Mouse (Mus musculus): Measurements from ENCODE around the gene Cep170b. TPM values are rescaled to one million over a fixed set of nuclear protein-coding genes. Genes with fewer than 3 reads are reported as not detected.

Cep170b gene
- polyA plus RNA-seq, 1 experiment from 2014 or later: 9.5 TPM

GRCm38 (mm10) chr12:112737761-112738160 is 17.5 kb downstream of the Cep170b start:
- no peaks in the 10 kb centered on the region for H3K4me1 ChIP-seq (ENCODE audit: control insufficient read depth, insufficient read depth, low read length)
- no peak overlapping the region for H3K27ac ChIP-seq (replicated peaks; ENCODE audit: low read depth, low read length)
- no peaks in the 10 kb centered on the region for H3K9me3 ChIP-seq (ENCODE audit: control insufficient read depth, low read length)
- 94% methylated on average over 14 of the region's 14 CpGs for WGBS
- DNase-seq (ENCODE audit: low spot score) (no peak), ATAC-seq (ENCODE audit: insufficient number of reproducible peaks, low FRiP score, low TSS enrichment, low read depth) (no peak)
- H3K4me2 ChIP-seq (ENCODE audit: low read depth, severe bottlenecking): no peak overlapping the region
- peaks cover 12% of the 10 kb centered on the region; the same call in 1 of the 2 replicates for H3K36me3 ChIP-seq (ENCODE audit: control insufficient read depth, insufficient read depth, low read length)
- H3K27me3 ChIP-seq (ENCODE audit: control insufficient read depth, insufficient read depth, low read length): no peaks in the 10 kb centered on the region
- H3K4me3 ChIP-seq (ENCODE audit: low read depth, low read length): no peak overlapping the region
- peak overlapping the region; percentile 12; the same call in 1 of the 2 replicates for H3K9ac ChIP-seq (ENCODE audit: low read length)

- no peak overlapping the region for H3K9ac ChIP-seq (ENCODE audit: low read length)
- no peak overlapping the region for H3K4me2 ChIP-seq (ENCODE audit: low read depth, severe bottlenecking)
- ATAC-seq (ENCODE audit: insufficient number of reproducible peaks, low FRiP score, low TSS enrichment, low read depth): no peak
- no peaks in the 10 kb centered on the region for H3K4me1 ChIP-seq (ENCODE audit: control insufficient read depth, insufficient read depth, low read length)
- WGBS: 92% methylated on average over 31 of the region's 31 CpGs
- peaks cover 12% of the 10 kb centered on the region; the same call in 1 of the 2 replicates for H3K36me3 ChIP-seq (ENCODE audit: control insufficient read depth, insufficient read depth, low read length)
- H3K4me3 ChIP-seq (ENCODE audit: low read depth, low read length): no peak overlapping the region
- H3K27me3 ChIP-seq (ENCODE audit: control insufficient read depth, insufficient read depth, low read length): no peaks in the 10 kb centered on the region
- H3K27ac ChIP-seq (replicated peaks; ENCODE audit: low read depth, low read length): no peak overlapping the region
- DNase-seq (ENCODE audit: low spot score): no peak
- H3K9me3 ChIP-seq (ENCODE audit: control insufficient read depth, low read length): no peaks in the 10 kb centered on the region
These were observed 18.2 kb downstream of the Cep170b start for GRCm38 (mm10) chr12:112738281-112739022.

DNA sequence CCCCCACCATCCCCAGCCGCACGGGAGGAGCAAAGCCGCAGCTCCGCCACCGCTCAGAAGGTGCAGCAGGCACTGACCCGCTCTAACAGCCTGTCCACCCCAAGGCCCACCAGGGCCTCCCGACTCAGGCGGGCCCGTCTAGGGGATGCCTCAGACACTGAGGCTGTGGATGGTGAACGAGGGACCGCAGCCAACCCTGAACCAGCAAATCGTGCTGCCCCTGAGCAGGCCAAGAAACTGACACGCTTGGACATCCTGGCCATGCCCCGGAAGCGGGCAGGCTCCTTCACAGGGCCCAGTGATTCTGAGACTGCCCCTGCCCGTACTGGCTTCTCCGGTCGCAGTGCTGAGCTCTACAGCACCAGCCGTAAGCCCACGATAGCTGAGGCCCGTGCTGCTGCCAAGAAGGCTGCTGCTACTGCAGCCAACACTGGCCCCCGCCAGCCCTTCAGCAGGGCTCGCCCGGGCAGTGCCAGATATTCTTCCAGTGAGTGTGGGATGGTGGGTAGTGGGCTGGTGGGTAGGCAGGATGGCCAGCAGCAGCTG is 18.8 kb downstream of the Cep170b start:
- DNase-seq (ENCODE audit: low spot score) (no peak), ATAC-seq (ENCODE audit: insufficient number of reproducible peaks, low FRiP score, low TSS enrichment, low read depth) (no peak)
- 92% methylated on average over 24 of the region's 24 CpGs for WGBS
- H3K4me2 ChIP-seq (ENCODE audit: low read depth, severe bottlenecking): no peak overlapping the region
- H3K4me1 ChIP-seq (ENCODE audit: control insufficient read depth, insufficient read depth, low read length): no peaks in the 10 kb centered on the region
- H3K4me3 ChIP-seq (ENCODE audit: low read depth, low read length): no peak overlapping the region
- H3K9ac ChIP-seq (ENCODE audit: low read length): no peak overlapping the region
- H3K27me3 ChIP-seq (ENCODE audit: control insufficient read depth, insufficient read depth, low read length): no peaks in the 10 kb centered on the region
- peaks cover 12% of the 10 kb centered on the region; the same call in 1 of the 2 replicates for H3K36me3 ChIP-seq (ENCODE audit: control insufficient read depth, insufficient read depth, low read length)
- no peaks in the 10 kb centered on the region for H3K9me3 ChIP-seq (ENCODE audit: control insufficient read depth, low read length)
- H3K27ac ChIP-seq (replicated peaks; ENCODE audit: low read depth, low read length): no peak overlapping the region

DNA sequence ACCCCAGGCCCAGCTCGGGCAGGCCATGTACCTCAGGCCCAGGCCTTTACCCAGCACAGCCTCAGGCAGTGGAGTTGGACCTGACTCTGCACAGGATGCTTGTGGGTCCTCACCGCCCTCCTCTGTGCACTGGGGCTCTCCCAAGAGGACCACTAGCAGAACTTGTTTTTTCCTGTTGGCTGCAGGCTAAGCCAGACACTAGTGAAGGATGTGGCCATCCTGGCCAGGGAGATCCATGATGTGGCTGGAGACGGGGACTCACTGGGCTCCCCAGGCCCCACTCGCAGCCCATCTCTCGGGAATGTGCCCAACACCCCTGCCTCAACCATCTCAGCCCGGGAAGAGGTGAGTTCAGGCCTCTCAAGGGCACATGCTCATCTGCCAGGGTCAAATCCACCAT is 22.5 kb downstream of the Cep170b start:
- Histone ChIP-seq H3K4me2 (ENCODE audit: low read depth, severe bottlenecking) (no peak overlapping the region), H3K36me3 (ENCODE audit: control insufficient read depth, insufficient read depth, low read length) (peaks cover 3% of the 10 kb centered on the region; the same call in 1 of the 2 replicates), H3K27me3 (ENCODE audit: control insufficient read depth, insufficient read depth, low read length) (no peaks in the 10 kb centered on the region), H3K9ac (ENCODE audit: low read length) (no peak overlapping the region), H3K4me3 (ENCODE audit: low read depth, low read length) (no peak overlapping the region), H3K27ac (replicated peaks; ENCODE audit: low read depth, low read length) (no peak overlapping the region), H3K4me1 (ENCODE audit: control insufficient read depth, insufficient read depth, low read length) (peaks cover 8% of the 10 kb centered on the region), H3K9me3 (ENCODE audit: control insufficient read depth, low read length) (no peaks in the 10 kb centered on the region)
- no peak for DNase-seq (ENCODE audit: low spot score)
- 60% methylated on average over 6 of the region's 6 CpGs for WGBS
- ATAC-seq (ENCODE audit: insufficient number of reproducible peaks, low FRiP score, low TSS enrichment, low read depth): no peak

- peaks cover 3% of the 10 kb centered on the region; the same call in 1 of the 2 replicates for H3K36me3 ChIP-seq (ENCODE audit: control insufficient read depth, insufficient read depth, low read length)
- ATAC-seq (ENCODE audit: insufficient number of reproducible peaks, low FRiP score, low TSS enrichment, low read depth) (peak; percentile 60), DNase-seq (ENCODE audit: low spot score) (peak; percentile 81)
- H3K4me3 ChIP-seq (ENCODE audit: low read depth, low read length): no peak overlapping the region
- peaks cover 8% of the 10 kb centered on the region for H3K4me1 ChIP-seq (ENCODE audit: control insufficient read depth, insufficient read depth, low read length)
- no peaks in the 10 kb centered on the region for H3K9me3 ChIP-seq (ENCODE audit: control insufficient read depth, low read length)
- 62% methylated on average over 25 of the region's 25 CpGs for WGBS
- no peaks in the 10 kb centered on the region for H3K27me3 ChIP-seq (ENCODE audit: control insufficient read depth, insufficient read depth, low read length)
- no peak overlapping the region for H3K4me2 ChIP-seq (ENCODE audit: low read depth, severe bottlenecking)
- no peak overlapping the region for H3K27ac ChIP-seq (replicated peaks; ENCODE audit: low read depth, low read length)
- H3K9ac ChIP-seq (ENCODE audit: low read length): no peak overlapping the region
These were observed 23.1 kb downstream of the Cep170b start for GRCm38 (mm10) chr12:112743168-112743975.

- no peaks in the 10 kb centered on the region for H3K27me3 ChIP-seq (ENCODE audit: control insufficient read depth, insufficient read depth, low read length)
- H3K36me3 ChIP-seq (ENCODE audit: control insufficient read depth, insufficient read depth, low read length): peaks cover 3% of the 10 kb centered on the region; the same call in 1 of the 2 replicates
- no peak overlapping the region for H3K4me3 ChIP-seq (ENCODE audit: low read depth, low read length)
- H3K9me3 ChIP-seq (ENCODE audit: control insufficient read depth, low read length): no peaks in the 10 kb centered on the region
- WGBS: 72% methylated on average over 11 of the region's 11 CpGs
- H3K4me2 ChIP-seq (ENCODE audit: low read depth, severe bottlenecking): no peak overlapping the region
- H3K9ac ChIP-seq (ENCODE audit: low read length): peak overlapping the region; percentile 22; the same call in 1 of the 2 replicates
- DNase-seq (ENCODE audit: low spot score) (no peak), ATAC-seq (ENCODE audit: insufficient number of reproducible peaks, low FRiP score, low TSS enrichment, low read depth) (no peak)
- peaks cover 8% of the 10 kb centered on the region for H3K4me1 ChIP-seq (ENCODE audit: control insufficient read depth, insufficient read depth, low read length)
- H3K27ac ChIP-seq (replicated peaks; ENCODE audit: low read depth, low read length): no peak overlapping the region
These were observed 24.0 kb downstream of the Cep170b start for GRCm38 (mm10) chr12:112744211-112744610.

GRCm38 (mm10) chr12:112744891-112745580 is 24.8 kb downstream of the Cep170b start:
- H3K4me3 ChIP-seq (ENCODE audit: low read depth, low read length): no peak overlapping the region
- no peak for DNase-seq (ENCODE audit: low spot score)
- WGBS: 88% methylated on average over 10 of the region's 10 CpGs
- H3K9me3 ChIP-seq (ENCODE audit: control insufficient read depth, low read length): no peaks in the 10 kb centered on the region
- no peaks in the 10 kb centered on the region for H3K36me3 ChIP-seq (ENCODE audit: control insufficient read depth, insufficient read depth, low read length)
- H3K27me3 ChIP-seq (ENCODE audit: control insufficient read depth, insufficient read depth, low read length): no peaks in the 10 kb centered on the region
- peaks cover 8% of the 10 kb centered on the region for H3K4me1 ChIP-seq (ENCODE audit: control insufficient read depth, insufficient read depth, low read length)
- H3K27ac ChIP-seq (replicated peaks; ENCODE audit: low read depth, low read length): no peak overlapping the region
- ATAC-seq (ENCODE audit: insufficient number of reproducible peaks, low FRiP score, low TSS enrichment, low read depth): no peak
- 0 out of 2 replicates have a peak overlapping the region, but pooled peaks have one; percentile 9 for H3K9ac ChIP-seq (ENCODE audit: low read length)
- no peak overlapping the region for H3K4me2 ChIP-seq (ENCODE audit: low read depth, severe bottlenecking)

GRCm38 (mm10) chr12:112745716-112746115 is 25.5 kb downstream of the Cep170b start:
- Histone ChIP-seq H3K27ac (replicated peaks; ENCODE audit: low read depth, low read length) (no peak overlapping the region), H3K4me1 (ENCODE audit: control insufficient read depth, insufficient read depth, low read length) (peaks cover 8% of the 10 kb centered on the region), H3K9ac (ENCODE audit: low read length) (no peak overlapping the region), H3K4me2 (ENCODE audit: low read depth, severe bottlenecking) (no peak overlapping the region), H3K9me3 (ENCODE audit: control insufficient read depth, low read length) (no peaks in the 10 kb centered on the region), H3K36me3 (ENCODE audit: control insufficient read depth, insufficient read depth, low read length) (no peaks in the 10 kb centered on the region), H3K4me3 (ENCODE audit: low read depth, low read length) (no peak overlapping the region), H3K27me3 (ENCODE audit: control insufficient read depth, insufficient read depth, low read length) (no peaks in the 10 kb centered on the region)
- DNase-seq (ENCODE audit: low spot score): no peak
- 83% methylated on average over 10 of the region's 10 CpGs for WGBS
- no peak for ATAC-seq (ENCODE audit: insufficient number of reproducible peaks, low FRiP score, low TSS enrichment, low read depth)
